Mouse (Mus musculus): Measurements from ENCODE around the gene Dnmt3l.

DNA sequence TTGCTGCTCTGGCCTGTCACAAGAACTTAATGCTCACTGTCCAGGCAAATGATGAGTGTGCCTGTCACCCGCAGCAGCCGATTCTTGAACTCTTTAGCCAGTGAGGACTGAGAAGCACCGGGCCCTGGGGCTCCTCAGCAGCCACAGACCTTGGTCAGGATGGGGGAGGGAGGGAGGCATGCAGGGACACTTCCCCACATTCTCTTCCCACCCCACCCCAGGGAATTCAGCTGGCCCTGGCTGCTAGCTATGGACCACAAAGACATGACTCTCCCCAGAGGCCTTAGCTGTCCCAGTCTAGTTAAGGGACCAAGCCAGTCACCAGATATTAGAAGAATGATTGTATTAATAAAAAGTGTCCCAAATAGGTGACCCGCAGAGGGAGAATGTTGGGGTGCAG, 32.4 kb downstream of the Dnmt3l start:
- TF ChIP-seq GATA1 (IDR thresholded peaks at IDR 0.05; ENCODE audit: borderline replicate concordance, low read length) = no peak
- TF ChIP-seq FLI1 (IDR thresholded peaks at IDR 0.05; ENCODE audit: low read length) = no peak

Measured in megakaryocyte, embryonic 14.5 days (primary cell).